Mouse (Mus musculus): ENCODE measurements around the gene Vmn1r175.
"Not testable (repeated sequence)": the region's sequence is repeated elsewhere in the genome, so short reads cannot be mapped to it uniquely, and the experiment has no call there.

Vmn1r175 gene

DNA sequence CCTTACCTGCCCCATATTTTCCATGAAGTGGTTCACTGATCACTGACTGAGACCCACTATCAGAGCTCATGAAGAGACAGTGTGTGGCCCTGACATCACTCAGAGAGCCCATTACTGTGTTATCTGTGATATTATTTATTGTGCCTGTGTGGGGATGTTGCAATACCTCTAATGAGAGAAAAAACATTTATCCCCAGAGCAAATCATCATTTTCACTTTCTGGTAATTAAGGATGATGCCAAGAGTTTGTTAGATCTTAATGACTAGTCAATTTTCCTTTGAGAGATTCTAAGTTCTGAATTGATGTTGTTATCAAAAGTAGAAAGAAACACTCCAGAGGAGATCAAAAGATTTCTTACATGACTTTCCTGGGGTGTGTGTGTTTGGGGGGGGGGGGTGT is at the start of gene Vmn1r175:
TSS of gene Vmn1r175 (minus strand) at position 101 of the 400 bp plus-strand sequence.
- DNase-seq (ENCODE audit: low spot score): not testable (repeated sequence)

DNA sequence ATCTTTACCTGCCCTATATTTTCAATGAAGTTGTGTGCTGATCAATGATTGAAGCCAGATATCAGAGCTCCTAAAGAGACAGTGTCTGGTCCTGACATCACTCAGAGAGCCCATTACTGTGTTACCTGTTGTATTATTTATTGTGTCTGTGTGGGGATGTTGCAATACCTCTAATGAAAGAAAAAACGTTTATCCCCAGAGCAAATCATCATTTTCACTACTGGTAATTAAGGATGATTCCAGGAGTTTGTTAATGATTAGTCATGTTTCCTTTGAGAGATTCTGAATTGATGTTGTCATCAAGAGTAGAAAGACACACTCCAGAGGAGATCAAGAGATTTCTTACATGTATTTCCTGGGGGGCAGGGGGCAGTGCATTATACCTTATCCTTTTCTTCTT is 26.8 kb upstream of the Vmn1r175 start, which contains the start of gene Vmn1r176:
TSS of gene Vmn1r176 (minus strand) at position 101 of the 400 bp plus-strand sequence.
- DNase-seq (ENCODE audit: low spot score): not testable (repeated sequence)

DNA sequence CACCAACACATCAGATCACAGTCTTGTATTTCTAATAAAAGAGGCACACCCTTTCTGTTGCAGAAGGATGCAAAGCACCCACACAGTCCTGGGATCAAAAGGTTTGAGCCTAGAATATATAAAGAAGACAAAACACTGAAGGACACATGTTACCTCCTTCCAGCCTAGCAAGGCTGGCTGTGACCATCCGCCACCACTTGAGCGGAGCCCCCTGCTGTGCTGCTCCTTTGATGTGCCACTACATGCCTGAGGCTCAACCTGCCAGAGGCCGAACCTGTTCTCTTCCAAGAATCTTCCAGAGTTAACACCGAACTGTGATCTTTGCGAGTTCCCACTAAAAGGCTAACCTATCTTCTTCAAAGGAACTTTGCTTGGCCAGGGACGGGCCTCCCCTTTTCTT is 25.9 kb downstream of the Vmn1r175 start:
- DNase-seq (ENCODE audit: low spot score): no peak

Data from ovary, postnatal 10 days (tissue).